ENCODE assay signal across 30 mouse cellular contexts in genomic region chr6:115966227-115966966, GRCm38 (mm10). TPM values are rescaled to one million over a fixed set of nuclear protein-coding genes. Genes with fewer than 3 reads are reported as not detected.
"Had no signal": no experiment of that assay in that cellular context is flagged by ENCODE, and none has a peak within 500 bp of the region (broad histone marks: within the 10 kb centered on the region; RNA-seq: fewer than 3 reads in every experiment).

No protein-coding gene starts in this region.

- H3K4me3 ChIP-seq: left cerebral cortex, adult 2 months; liver, embryonic 13.5 days had no signal

- H3K9me3 ChIP-seq: liver, embryonic 13.5 days had no signal

- H3K27me3 ChIP-seq: liver, embryonic 13.5 days had no signal

- DNase-seq: kidney, postnatal 14 days; kidney, postnatal 4 days; liver, embryonic 13.5 days; lung, adult 2 months; lung, postnatal 14 days; lung, postnatal 4 days; midbrain, embryonic 14.5 days; thymus, adult 18-20 months had no signal

- H3K27ac ChIP-seq: left cerebral cortex, adult 2 months; liver, embryonic 13.5 days had no signal

- H3K9ac ChIP-seq: liver, embryonic 13.5 days had no signal

RNA-seq across cellular contexts. Expression of gene H1foo, which starts 21.7 kb away (rescaled TPM):
- total RNA-seq: layer of hippocampus, adult 18-20 months; layer of hippocampus, postnatal 25 days; left cerebral cortex, adult 2 months; left cerebral cortex, postnatal 10 days; left cerebral cortex, postnatal 36 days; liver, adult 2 months; megakaryocyte progenitor cell, adult 5-6 weeks; megakaryocyte-erythroid progenitor cell, adult 5-6 weeks; midbrain, postnatal 0 days had no signal
- polyA plus RNA-seq: kidney, embryonic 16.5 days; limb, embryonic 11.5 days; limb, embryonic 14.5 days; liver, adult 2 months; liver, embryonic 13.5 days; liver, embryonic 16.5 days; lung, adult 2 months; lung, embryonic 16.5 days; midbrain, embryonic 11.5 days; midbrain, embryonic 14.5 days; midbrain, postnatal 0 days; neural tube, embryonic 11.5 days; neural tube, embryonic 14.5 days; small intestine, adult 2 months; spleen, adult 2 months; stomach, embryonic 16.5 days; testis, adult 2 months; urinary bladder, adult 2 months had no signal

RNA-seq across cellular contexts. Expression of gene Rho, which starts 34.8 kb away (rescaled TPM):
- total RNA-seq: liver, adult 2 months; megakaryocyte-erythroid progenitor cell, adult 5-6 weeks had no signal
- polyA plus RNA-seq: liver, embryonic 13.5 days; liver, embryonic 16.5 days; midbrain, embryonic 11.5 days; neural tube, embryonic 11.5 days had no signal
